Mouse (Mus musculus) intestine, embryonic 15.5 days (tissue): ENCODE measurements around the gene 1700034J05Rik. TPM values are rescaled to one million over a fixed set of nuclear protein-coding genes. Genes with fewer than 3 reads are reported as not detected.

Experiments used
- ATAC-seq: fragments of 200-750 bp; cut with Nextera tagmentation; 2 replicates; pipeline ENCODE4 v1.8.0; 2017; ENCODE audit warnings: moderate TSS enrichment, moderate library complexity
- H3K27ac ChIP-seq: fragments of 300-500 bp; sonication (generic); 2 replicates; pipeline ENCODE4 v1.5.1; 2015; ENCODE audit warnings: mild to moderate bottlenecking, inconsistent platforms
- H3K27me3 ChIP-seq: fragments of 300-500 bp; sonication (generic); replicated peaks from 2 replicates; pipeline ENCODE4 v1.6.1; 2015; ENCODE audit warnings: inconsistent platforms
- H3K36me3 ChIP-seq: fragments of 300-500 bp; sonication (generic); 2 replicates; pipeline ENCODE4 v1.6.1; 2015; ENCODE audit warnings: inconsistent platforms
- H3K4me1 ChIP-seq: fragments of 300-500 bp; sonication (generic); replicated peaks from 2 replicates; pipeline ENCODE4 v1.6.1; 2015; ENCODE audit warnings: inconsistent platforms
- H3K4me2 ChIP-seq: fragments of 300-500 bp; sonication (generic); replicated peaks from 2 replicates; pipeline ENCODE4 v1.6.1; 2015; ENCODE audit warnings: mild to moderate bottlenecking, inconsistent platforms
- H3K4me3 ChIP-seq: fragments of 300-500 bp; sonication (generic); replicated peaks from 2 replicates; pipeline ENCODE4 v1.5.1; 2015; ENCODE audit warnings: inconsistent platforms
- H3K9ac ChIP-seq: fragments of 300-500 bp; sonication (generic); 2 replicates; pipeline ENCODE4 v1.6.1; 2015; ENCODE audit warnings: inconsistent platforms
- H3K9me3 ChIP-seq: fragments of 300-500 bp; sonication (generic); 2 replicates; pipeline ENCODE4 v1.6.1; 2016; ENCODE audit warnings: inconsistent platforms
- WGBS: fragments of 180-500 bp; shearing (Covaris S2); methylation state at CpG from one replicate; pipeline ENCODE4 v1.1.7; 2015; 5-methylcytosine and 5-hydroxymethylcytosine counted together
- polyA plus RNA-seq: library from polyadenylated mRNA; unstranded; fragments of >200 nt; fragmentation: Nextera tagmentation; extraction: Ambion mirVana; gene quantifications from 2 replicates; pipeline ENCODE4 v1.2.1, GENCODE M21; 2015

The 1700034J05Rik gene
- polyA plus RNA-seq, 1 experiment from 2014 or later = 0.21 TPM

DNA sequence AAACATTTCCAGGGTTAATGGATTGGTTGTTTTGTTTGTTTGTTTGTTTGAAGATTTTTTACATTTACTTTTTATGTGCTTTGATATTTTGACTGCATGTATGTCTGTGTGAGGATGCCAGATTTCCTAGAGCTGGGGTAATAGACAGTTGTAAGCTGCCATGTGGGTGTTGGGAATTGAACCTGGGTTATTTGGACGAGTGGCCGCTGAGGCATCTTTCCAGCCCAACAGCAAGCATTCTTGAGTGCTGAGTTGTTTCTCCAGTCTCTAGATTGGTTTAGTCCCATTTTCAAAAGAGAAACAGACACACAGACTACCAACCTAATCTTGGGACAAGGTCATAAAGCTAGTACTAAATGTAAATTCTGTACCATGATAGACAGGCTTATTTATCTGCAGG lies 43.4 kb downstream of the 1700034J05Rik start:
- no peak for ATAC-seq
- H3K4me1 ChIP-seq = peaks cover 13% of the 10 kb centered on the region
- no peaks in the 10 kb centered on the region for H3K9me3 ChIP-seq
- no peak overlapping the region for H3K4me3 ChIP-seq
- no peaks in the 10 kb centered on the region for H3K36me3 ChIP-seq
- H3K27me3 ChIP-seq = no peaks in the 10 kb centered on the region
- H3K4me2 ChIP-seq = no peak overlapping the region
- WGBS = 85% methylated on average over 2 of the region's 2 CpGs
- no peak overlapping the region for H3K9ac ChIP-seq
- H3K27ac ChIP-seq = no peak overlapping the region

DNA sequence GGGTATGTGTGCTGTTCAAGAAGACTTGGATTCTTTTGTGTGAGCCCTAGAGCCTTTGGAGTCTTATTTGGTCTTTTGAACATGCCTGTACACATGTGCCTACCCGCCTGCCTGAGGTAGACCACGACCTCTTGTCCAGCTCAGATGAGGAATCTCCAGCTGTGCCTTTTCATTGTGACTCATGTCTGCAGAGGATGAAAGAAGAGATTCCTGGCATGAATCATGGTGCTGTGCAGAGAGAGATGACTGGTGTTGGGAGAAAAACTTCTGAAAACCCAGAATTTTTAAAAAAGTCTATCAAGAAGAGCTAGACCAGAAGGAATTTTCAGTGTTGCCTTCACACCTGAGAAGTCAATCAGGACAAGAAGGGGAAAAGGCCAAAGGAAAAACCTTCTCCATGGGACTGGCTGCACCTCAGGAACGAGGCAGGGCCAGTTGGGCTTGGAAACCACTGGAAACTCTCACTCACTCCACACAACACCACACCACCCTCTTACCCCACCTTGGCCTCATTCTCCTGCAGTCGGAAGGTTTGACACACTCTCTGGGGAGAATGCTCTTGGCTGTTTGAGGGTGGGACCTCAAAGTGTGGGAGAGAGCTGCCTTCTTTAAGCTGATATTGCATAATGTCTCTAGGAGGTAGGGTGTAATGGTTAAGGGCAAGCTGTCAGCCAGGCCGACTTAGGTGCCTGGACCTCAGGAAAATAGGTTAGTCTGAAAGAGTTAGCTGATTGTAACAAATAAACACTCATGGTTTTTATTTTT lies 44.3 kb downstream of the 1700034J05Rik start:
- Histone ChIP-seq H3K27ac (no peak overlapping the region), H3K27me3 (no peaks in the 10 kb centered on the region), H3K36me3 (no peaks in the 10 kb centered on the region), H3K9me3 (no peaks in the 10 kb centered on the region), H3K4me2 (no peak overlapping the region), H3K9ac (no peak overlapping the region), H3K4me1 (peaks cover 13% of the 10 kb centered on the region), H3K4me3 (no peak overlapping the region)
- WGBS = 76% methylated on average over 5 of the region's 5 CpGs
- ATAC-seq = no peak

- Histone ChIP-seq H3K4me3 (no peak overlapping the region), H3K9ac (no peak overlapping the region), H3K27me3 (no peaks in the 10 kb centered on the region), H3K36me3 (no peaks in the 10 kb centered on the region), H3K4me1 (peaks cover 15% of the 10 kb centered on the region), H3K27ac (no peak overlapping the region), H3K4me2 (no peak overlapping the region), H3K9me3 (no peaks in the 10 kb centered on the region)
- ATAC-seq = no peak
- 83% methylated on average over 2 of the region's 2 CpGs for WGBS
These were observed 45.4 kb downstream of the 1700034J05Rik start for GRCm38 (mm10) chr6:146908801-146909200.

DNA sequence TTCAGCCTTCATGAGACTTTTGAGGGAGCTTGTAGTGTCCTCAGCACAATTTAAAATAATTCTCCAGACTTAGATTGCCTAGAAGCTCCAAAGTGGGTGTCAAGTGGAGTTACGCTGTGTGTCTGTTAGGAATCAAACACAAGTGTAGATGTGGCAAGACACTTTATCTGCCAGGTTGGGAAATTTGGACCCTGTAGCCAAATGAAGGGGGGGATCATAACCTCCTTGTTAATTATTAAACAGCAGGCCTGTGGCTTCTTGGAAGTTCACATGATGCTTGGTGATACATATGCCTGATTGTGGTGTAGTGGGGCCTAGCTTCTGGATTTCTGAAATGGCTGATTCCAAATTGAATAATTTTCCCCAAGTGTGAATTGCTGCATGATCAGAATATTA lies 46.4 kb downstream of the 1700034J05Rik start:
- ATAC-seq = peak; percentile 77
- Histone ChIP-seq H3K9ac (no peak overlapping the region), H3K36me3 (no peaks in the 10 kb centered on the region), H3K9me3 (no peaks in the 10 kb centered on the region), H3K27ac (no peak overlapping the region; the same call in 1 of the 2 replicates), H3K4me2 (no peak overlapping the region), H3K4me1 (peaks cover 8% of the 10 kb centered on the region; the same call in 1 of the 2 replicates), H3K4me3 (no peak overlapping the region), H3K27me3 (no peaks in the 10 kb centered on the region)
- 73% methylated on average over 1 of the region's 1 CpGs for WGBS

GRCm38 (mm10) chr6:146907061-146907794 lies 47.0 kb downstream of the 1700034J05Rik start:
- peak; percentile 55 for ATAC-seq
- H3K27ac ChIP-seq = no peak overlapping the region; the same call in 1 of the 2 replicates
- H3K4me1 ChIP-seq = peaks cover 6% of the 10 kb centered on the region; the same call in 1 of the 2 replicates

GRCm38 (mm10) chr6:146906000-146906786 lies 48.0 kb downstream of the 1700034J05Rik start:
- H3K4me3 ChIP-seq = no peak overlapping the region
- no peaks in the 10 kb centered on the region for H3K27me3 ChIP-seq
- ATAC-seq = no peak
- no peak overlapping the region for H3K4me2 ChIP-seq
- no peak overlapping the region for H3K9ac ChIP-seq
- H3K27ac ChIP-seq = no peak overlapping the region
- peaks cover 6% of the 10 kb centered on the region; the same call in 1 of the 2 replicates for H3K4me1 ChIP-seq
- no peaks in the 10 kb centered on the region for H3K9me3 ChIP-seq
- no peaks in the 10 kb centered on the region for H3K36me3 ChIP-seq
- 59% methylated on average over 3 of the region's 3 CpGs for WGBS

More at GRCm38 (mm10) chr6:146907061-146907794, 47.0 kb downstream of the 1700034J05Rik start:
- no peaks in the 10 kb centered on the region for H3K36me3 ChIP-seq
- H3K27me3 ChIP-seq = no peaks in the 10 kb centered on the region
- 61% methylated on average over 5 of the region's 5 CpGs for WGBS
- H3K9me3 ChIP-seq = no peaks in the 10 kb centered on the region
- no peak overlapping the region for H3K9ac ChIP-seq
- H3K4me3 ChIP-seq = no peak overlapping the region
- H3K4me2 ChIP-seq = no peak overlapping the region

DNA sequence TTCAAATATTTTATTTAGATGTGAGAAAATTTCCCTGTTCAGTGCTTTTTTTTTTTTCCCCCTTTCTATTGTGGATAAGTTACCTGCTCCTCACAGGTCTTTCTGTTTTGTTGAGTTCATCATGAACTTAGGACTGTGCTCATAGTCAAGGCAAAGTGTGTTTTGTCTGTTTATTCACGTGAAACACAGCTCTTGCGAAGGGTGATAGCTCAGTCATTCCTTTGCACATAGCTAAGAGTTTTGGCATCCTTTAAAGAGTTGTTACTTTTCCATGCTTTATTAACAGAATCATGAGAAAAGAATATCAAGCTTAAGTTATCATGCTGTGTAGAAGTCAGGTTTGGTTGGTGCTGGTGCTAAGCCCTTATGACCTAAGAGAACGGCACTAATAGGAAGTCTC lies 49.5 kb downstream of the 1700034J05Rik start:
- ATAC-seq = no peak

DNA sequence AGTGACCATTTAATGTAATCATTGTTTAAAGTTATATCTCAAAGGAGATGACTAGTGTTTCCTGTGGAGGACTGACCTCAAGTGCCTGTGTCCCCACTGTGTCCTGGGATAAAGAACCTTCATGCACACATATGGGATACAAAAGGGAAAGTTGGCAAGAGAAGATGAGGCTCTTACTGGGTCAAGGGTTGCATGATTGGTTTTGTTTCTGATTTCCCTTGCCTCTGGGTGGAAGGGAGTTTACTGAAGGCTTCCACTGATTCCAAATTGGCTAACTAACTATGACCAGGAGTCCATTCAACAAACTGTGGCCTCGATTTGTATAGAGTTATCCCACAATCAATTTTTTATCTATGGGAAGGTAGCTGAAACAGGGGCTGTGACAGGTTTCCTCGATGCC lies 50.6 kb downstream of the 1700034J05Rik start:
- Histone ChIP-seq H3K4me3 (no peak overlapping the region), H3K27me3 (no peaks in the 10 kb centered on the region), H3K9me3 (no peaks in the 10 kb centered on the region), H3K4me2 (no peak overlapping the region), H3K27ac (no peak overlapping the region), H3K4me1 (peaks cover 6% of the 10 kb centered on the region; the same call in 1 of the 2 replicates), H3K36me3 (no peaks in the 10 kb centered on the region), H3K9ac (no peak overlapping the region)
- WGBS = 70% methylated on average over 2 of the region's 2 CpGs
- ATAC-seq = no peak

More for the DNA sequence above, 49.5 kb downstream of the 1700034J05Rik start:
- Histone ChIP-seq H3K4me2 (no peak overlapping the region), H3K9me3 (no peaks in the 10 kb centered on the region), H3K27me3 (no peaks in the 10 kb centered on the region), H3K4me3 (no peak overlapping the region), H3K36me3 (no peaks in the 10 kb centered on the region), H3K27ac (no peak overlapping the region), H3K9ac (no peak overlapping the region), H3K4me1 (peaks cover 6% of the 10 kb centered on the region; the same call in 1 of the 2 replicates)
- WGBS = 80% methylated on average over 3 of the region's 3 CpGs

- no peak for ATAC-seq
- Histone ChIP-seq H3K4me1 (peaks cover 11% of the 10 kb centered on the region), H3K27me3 (no peaks in the 10 kb centered on the region), H3K4me2 (no peak overlapping the region), H3K9ac (no peak overlapping the region), H3K9me3 (no peaks in the 10 kb centered on the region), H3K4me3 (no peak overlapping the region), H3K36me3 (no peaks in the 10 kb centered on the region), H3K27ac (no peak overlapping the region)
- 84% methylated on average over 4 of the region's 4 CpGs for WGBS
These were observed 52.3 kb downstream of the 1700034J05Rik start for GRCm38 (mm10) chr6:146901929-146902328.

Other genes starting within 250 kb of the 1700034J05Rik start
- gene Stk38l, start 229.4 kb downstream of the 1700034J05Rik start, polyA plus RNA-seq = 18.0 and 18.8 TPM in 2 replicates
- 2.8 and 3.8 TPM in 2 replicates for gene Arntl2, start 158.4 kb downstream of the 1700034J05Rik start, polyA plus RNA-seq
- not detected in 2 replicates for gene Smco2, start 104.3 kb downstream of the 1700034J05Rik start, polyA plus RNA-seq
- 35.9 and 41.5 TPM in 2 replicates for gene Ppfibp1, start 65.9 kb downstream of the 1700034J05Rik start, polyA plus RNA-seq
- gene Rep15, start 78.2 kb upstream of the 1700034J05Rik start, polyA plus RNA-seq = 5.7 and 6.7 TPM in 2 replicates
- 149 and 153 TPM in 2 replicates for gene Mrps35, start 88.3 kb upstream of the 1700034J05Rik start, polyA plus RNA-seq
- 2.0 and 2.4 TPM in 2 replicates for gene Mansc4, start 132.6 kb upstream of the 1700034J05Rik start, polyA plus RNA-seq
- gene Klhl42, start 137.0 kb upstream of the 1700034J05Rik start, polyA plus RNA-seq = 7.3 and 7.6 TPM in 2 replicates